Comparison of ENCODE assay signal across 11 mouse cellular contexts in genomic region chr2:136108124-136109037, GRCm38 (mm10). TPM values are rescaled to one million over a fixed set of nuclear protein-coding genes. Genes with fewer than 3 reads are reported as not detected.
DNase-seq lines count a peak whose midpoint lies in the region; ATAC-seq and TF ChIP-seq lines count a peak whose summit lies in the region.
"Had no signal": no experiment of that assay in that cellular context is flagged by ENCODE, and none has a peak within 500 bp of the region (broad histone marks: within the 10 kb centered on the region; RNA-seq: fewer than 3 reads in every experiment).

No protein-coding gene starts in this region.

- ATAC-seq in cerebellum, adult (ENCODE audit: insufficient number of reproducible peaks, low FRiP score, low TSS enrichment) = peak; percentile 80
- peak; percentile 91 for ATAC-seq in forebrain, postnatal 0 days
- peak; percentile 93 for ATAC-seq in midbrain, embryonic 16.5 days

- H3K4me3 ChIP-seq in forebrain, postnatal 0 days (ENCODE audit: low read depth, low read length) = no peak overlapping the region
- no peak overlapping the region for H3K4me3 ChIP-seq in midbrain, embryonic 16.5 days (ENCODE audit: low read depth, low read length)
- H3K4me3 ChIP-seq: heart, embryonic 13.5 days; limb, embryonic 15.5 days had no signal

- no peaks in the 10 kb centered on the region for H3K9me3 ChIP-seq in forebrain, postnatal 0 days (ENCODE audit: low read length)
- no peaks in the 10 kb centered on the region for H3K9me3 ChIP-seq in midbrain, embryonic 16.5 days (replicated peaks; ENCODE audit: control insufficient read depth, low read length, poor library complexity, severe bottlenecking)
- H3K9me3 ChIP-seq: heart, embryonic 13.5 days; limb, embryonic 15.5 days had no signal

- peak overlapping the region; percentile 88 for H3K27ac ChIP-seq in forebrain, postnatal 0 days (ENCODE audit: low read depth, low read length)
- H3K27ac ChIP-seq in midbrain, embryonic 16.5 days (ENCODE audit: low read length) = peak overlapping the region; percentile 93
- H3K27ac ChIP-seq: heart, embryonic 13.5 days; limb, embryonic 15.5 days had no signal

- H3K4me1 ChIP-seq in forebrain, postnatal 0 days (ENCODE audit: insufficient read depth) = peaks cover 12% of the 10 kb centered on the region
- H3K4me1 ChIP-seq in midbrain, embryonic 16.5 days (ENCODE audit: control insufficient read depth, insufficient read depth, low read length) = peaks cover 29% of the 10 kb centered on the region
- H3K4me1 ChIP-seq: heart, embryonic 13.5 days had no signal

- intact Hi-C loops in heart, postnatal 14 days (cut with DNase I) = no loop called here

- DNase-seq in cerebellum, adult 11 months = no peak
- peak; percentile 18 for DNase-seq in cerebellum, adult 9-11 months
- peak; percentile 71 for DNase-seq in forebrain, postnatal 0 days
- no peak for DNase-seq in spleen, postnatal 36 days (ENCODE audit: low spot score in 2 of 2)
- no peak for DNase-seq in T-cell, adult 2 months (ENCODE audit: low spot score)
- DNase-seq in heart, postnatal 14 days = no peak

- H3K4me2 ChIP-seq in forebrain, postnatal 0 days (ENCODE audit: low read depth) = peak overlapping the region; percentile 8; the same call in 1 of the 2 replicates
- H3K4me2 ChIP-seq in midbrain, embryonic 16.5 days (ENCODE audit: low read length) = 0 out of 2 replicates have a peak overlapping the region, but pooled peaks have one; percentile 19
- H3K4me2 ChIP-seq: heart, embryonic 13.5 days; limb, embryonic 15.5 days had no signal

- peak; percentile 45 for TF ChIP-seq CTCF in forebrain, postnatal 0 days (IDR thresholded peaks at IDR 0.05; ENCODE audit: low read depth)

- 5% methylated on average over 6 of the region's 6 CpGs for WGBS in forebrain, postnatal 0 days
- 4% methylated on average over 6 of the region's 6 CpGs for whole genome bisulfite sequencing in midbrain, embryonic 16.5 days

- H3K9ac ChIP-seq in forebrain, postnatal 0 days = peak overlapping the region; percentile 34
- H3K9ac ChIP-seq in midbrain, embryonic 16.5 days (ENCODE audit: low read depth, low read length) = peak overlapping the region; percentile 33
- H3K9ac ChIP-seq: heart, embryonic 13.5 days; limb, embryonic 15.5 days had no signal

- no peaks in the 10 kb centered on the region for H3K27me3 ChIP-seq in forebrain, postnatal 0 days (ENCODE audit: insufficient read depth, low read length)
- no peaks in the 10 kb centered on the region for H3K27me3 ChIP-seq in midbrain, embryonic 16.5 days (ENCODE audit: control insufficient read depth, insufficient read depth, low read depth, low read length)
- H3K27me3 ChIP-seq: heart, embryonic 13.5 days; limb, embryonic 15.5 days had no signal

- no peaks in the 10 kb centered on the region for H3K36me3 ChIP-seq in forebrain, postnatal 0 days (ENCODE audit: insufficient read depth)
- no peaks in the 10 kb centered on the region for H3K36me3 ChIP-seq in midbrain, embryonic 16.5 days (ENCODE audit: control insufficient read depth, insufficient read depth, low read length)
- H3K36me3 ChIP-seq: heart, embryonic 13.5 days; limb, embryonic 15.5 days had no signal

RNA-seq across cellular contexts. Expression of gene Lamp5, which starts 56.3 kb away (rescaled TPM):
- total RNA-seq in forebrain, postnatal 0 days (2014; rRNA removed) = 1.5 and 2.6 TPM in 2 replicates
- 4.6 and 5.3 TPM in 2 replicates for polyA plus RNA-seq in forebrain, postnatal 0 days (2015; fragmentation: Nextera tagmentation; extraction: Ambion mirVana)
- 6.8 and 7.2 TPM in 2 replicates for polyA plus RNA-seq in midbrain, embryonic 16.5 days (2015; fragmentation: Nextera tagmentation; extraction: Ambion mirVana)
- not detected for total RNA-seq in heart, postnatal 14 days (2021)
- total RNA-seq: adrenal gland, adult 18-20 months had no signal
- polyA plus RNA-seq: heart, embryonic 13.5 days had no signal

Comparison
In these comparisons a context has a peak if more than half of its experiments do, and no peak if none do; other contexts are left out.
1. DNase-seq: peak in cerebellum, adult 9-11 months (single experiment) and forebrain, postnatal 0 days (single experiment); none in cerebellum, adult 11 months (single experiment), spleen, postnatal 36 days (0 of 2), T-cell, adult 2 months (single experiment) and heart, postnatal 14 days (0 of 2).
2. Peak in every context shown above with its lines, with median percentiles within 50 percentile points of each other: ATAC-seq.